Mouse (Mus musculus) C2C12 (cell line): ENCODE data around the gene Bpifb9a.

Experiments
- CEBPB ChIP-seq: IDR thresholded peaks from one replicate; pipeline ENCODE4 v1.6.1; 2011; ENCODE audit warnings: low read depth, mild to moderate bottlenecking, control low read depth, moderate library complexity
- CTCF ChIP-seq: IDR thresholded peaks from one replicate; pipeline ENCODE4 v1.5.1; 2011; ENCODE audit not compliant: control insufficient read depth, insufficient read depth, insufficient read length
- MAX ChIP-seq: IDR thresholded peaks from one replicate; pipeline ENCODE4 v1.6.1; 2011; ENCODE audit warnings: mild to moderate bottlenecking, control low read depth
- MYOD1 ChIP-seq: IDR thresholded peaks from one replicate; pipeline ENCODE4 v1.6.1; 2011; ENCODE audit warnings: low read depth; ENCODE audit not compliant: control insufficient read depth, insufficient read length

GRCm38 (mm10) chr2:154301763-154302162, 44.1 kb downstream of the Bpifb9a start:
- TF ChIP-seq CTCF (no peak), MAX (no peak), MYOD1 (no peak), CEBPB (no peak)
